Mouse (Mus musculus) ES-Bruce4 (cell line): ENCODE measurements at regions not wholly inside any gene's neighbourhood (a gene's known extent, or its start where the extent isn't known, plus 50 kb on each side); places are given as distances from the start of the nearest gene placed in this dataset.

Experiments used
- CTCF ChIP-seq: IDR thresholded peaks from one replicate; pipeline ENCODE4 v1.8.1; 2011; ENCODE audit warnings: low read depth, low read length
- EP300 ChIP-seq: IDR thresholded peaks from 2 replicates; pipeline ENCODE4 v1.6.1; 2011; ENCODE audit warnings: low read depth, low read length; ENCODE audit not compliant: insufficient read depth
- POLR2A ChIP-seq: IDR thresholded peaks from one replicate; pipeline ENCODE4 v1.8.1; 2011; ENCODE audit warnings: low read length; ENCODE audit not compliant: insufficient read depth

DNA sequence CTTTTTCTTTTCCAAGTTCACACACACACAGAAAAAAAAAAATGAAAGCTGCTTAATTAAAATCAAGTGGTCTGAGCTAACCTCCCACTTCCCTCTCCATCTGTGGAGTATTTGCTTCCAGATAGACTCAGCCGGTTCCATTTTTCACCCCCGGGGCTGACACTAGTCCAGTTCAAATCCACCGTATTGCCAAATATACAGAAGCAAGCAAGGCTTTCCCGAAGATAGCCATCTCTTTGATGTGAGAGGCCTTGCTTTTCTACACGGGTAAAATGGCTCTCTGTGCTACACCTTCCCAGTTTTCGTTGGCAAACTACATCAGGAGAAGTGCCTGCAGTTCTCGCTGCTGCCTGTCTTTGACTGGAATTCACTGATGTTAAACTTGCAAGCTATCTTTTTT is 244.1 kb upstream of the Fat1 start:
- TF ChIP-seq CTCF, result no peak
- TF ChIP-seq POLR2A, result no peak
- TF ChIP-seq EP300, result no peak
